Mouse (Mus musculus) heart, embryonic 11.5 days (tissue): ENCODE data around the gene Tmprss6. TPM values are rescaled to one million over a fixed set of nuclear protein-coding genes. Genes with fewer than 3 reads are reported as not detected.

ENCODE experiments used
- ATAC-seq: fragments of 200-750 bp; cut with Nextera tagmentation; replicated peaks from 2 replicates; pipeline ENCODE4 v1.8.0; 2017; ENCODE audit warnings: moderate library complexity; ENCODE audit not compliant: insufficient number of reproducible peaks, low FRiP score, low TSS enrichment
- H3K27ac ChIP-seq: fragments of 300-500 bp; sonication (generic); 2 replicates; pipeline ENCODE4 v1.5.1; 2014; ENCODE audit warnings: mild to moderate bottlenecking, low read depth, low read length
- H3K27me3 ChIP-seq: fragments of 300-500 bp; sonication (generic); 2 replicates; pipeline ENCODE4 v1.6.1; 2014; ENCODE audit warnings: mild to moderate bottlenecking, low read length, mixed read lengths; ENCODE audit not compliant: control insufficient read depth, insufficient read depth
- H3K36me3 ChIP-seq: fragments of 300-500 bp; sonication (generic); 2 replicates; pipeline ENCODE4 v1.6.1; 2014; ENCODE audit warnings: mild to moderate bottlenecking, low read length, moderate library complexity, mixed read lengths; ENCODE audit not compliant: control insufficient read depth, insufficient read depth
- H3K4me1 ChIP-seq: fragments of 300-500 bp; sonication (generic); 2 replicates; pipeline ENCODE4 v1.6.1; 2014; ENCODE audit warnings: low read length; ENCODE audit not compliant: control insufficient read depth, insufficient read depth
- H3K4me2 ChIP-seq: fragments of 300-500 bp; sonication (generic); 2 replicates; pipeline ENCODE4 v1.6.1; 2014; ENCODE audit warnings: mild to moderate bottlenecking, moderate library complexity
- H3K4me3 ChIP-seq: fragments of 300-500 bp; sonication (generic); 2 replicates; pipeline ENCODE4 v1.5.1; 2014; ENCODE audit warnings: low read depth, low read length
- H3K9ac ChIP-seq: fragments of 300-500 bp; sonication (generic); 2 replicates; pipeline ENCODE4 v1.6.1; 2014; ENCODE audit warnings: mild to moderate bottlenecking, low read depth, low read length, moderate library complexity
- H3K9me3 ChIP-seq: fragments of 300-500 bp; sonication (generic); replicated peaks from 2 replicates; pipeline ENCODE4 v1.6.1; 2016; ENCODE audit warnings: low read length; ENCODE audit not compliant: control insufficient read depth
- WGBS: fragments of 180-500 bp; shearing (Covaris S2); extraction: QIAGEN DNeasy Blood & Tissue Kit; methylation state at CpG from one replicate; pipeline ENCODE4 v1.1.7; 2014; ENCODE audit not compliant: insufficient replicate concordance; 5-methylcytosine and 5-hydroxymethylcytosine counted together
- polyA plus RNA-seq: library from polyadenylated mRNA; unstranded; fragments of >200 nt; fragmentation: Nextera tagmentation; extraction: Ambion mirVana; gene quantifications from 2 replicates; pipeline ENCODE4 v1.2.1, GENCODE M21; 2014

Tmprss6 gene
- polyA plus RNA-seq, 1 experiment from 2014 or later, result 0.64 TPM

GRCm38 (mm10) chr15:78491301-78491700 is 22.9 kb upstream of the Tmprss6 start:
- H3K27ac ChIP-seq, result no peak overlapping the region
- no peak overlapping the region for H3K9ac ChIP-seq
- H3K4me2 ChIP-seq, result no peak overlapping the region
- H3K36me3 ChIP-seq, result no peaks in the 10 kb centered on the region
- no peaks in the 10 kb centered on the region for H3K27me3 ChIP-seq
- no peaks in the 10 kb centered on the region for H3K4me1 ChIP-seq
- no peak for ATAC-seq
- 78% methylated on average over 3 of the region's 3 CpGs for WGBS
- H3K9me3 ChIP-seq, result no peaks in the 10 kb centered on the region
- no peak overlapping the region for H3K4me3 ChIP-seq

- WGBS, result 70% methylated on average over 8 of the region's 8 CpGs
- Histone ChIP-seq H3K9ac (no peak overlapping the region), H3K4me1 (no peaks in the 10 kb centered on the region), H3K4me3 (no peak overlapping the region), H3K27ac (no peak overlapping the region), H3K36me3 (no peaks in the 10 kb centered on the region), H3K9me3 (no peaks in the 10 kb centered on the region), H3K4me2 (no peak overlapping the region), H3K27me3 (no peaks in the 10 kb centered on the region; the same call in 1 of the 2 replicates)
- ATAC-seq, result no peak
Observed at GRCm38 (mm10) chr15:78489906-78490305, 21.5 kb upstream of the Tmprss6 start.

- Histone ChIP-seq H3K4me2 (no peak overlapping the region), H3K4me1 (no peaks in the 10 kb centered on the region), H3K4me3 (no peak overlapping the region), H3K27ac (no peak overlapping the region), H3K9ac (no peak overlapping the region), H3K27me3 (no peaks in the 10 kb centered on the region; the same call in 1 of the 2 replicates), H3K9me3 (no peaks in the 10 kb centered on the region), H3K36me3 (no peaks in the 10 kb centered on the region)
- no peak for ATAC-seq
- WGBS, result 83% methylated on average over 3 of the region's 3 CpGs
Observed at GRCm38 (mm10) chr15:78489248-78489647, 20.8 kb upstream of the Tmprss6 start.

- ATAC-seq, result no peak
- 67% methylated on average over 4 of the region's 4 CpGs for WGBS
- Histone ChIP-seq H3K4me3 (no peak overlapping the region), H3K27ac (no peak overlapping the region), H3K36me3 (no peaks in the 10 kb centered on the region), H3K9ac (no peak overlapping the region), H3K4me2 (no peak overlapping the region), H3K4me1 (no peaks in the 10 kb centered on the region), H3K27me3 (no peaks in the 10 kb centered on the region; the same call in 1 of the 2 replicates), H3K9me3 (no peaks in the 10 kb centered on the region)
Observed at GRCm38 (mm10) chr15:78487066-78487465, 18.6 kb upstream of the Tmprss6 start.

DNA sequence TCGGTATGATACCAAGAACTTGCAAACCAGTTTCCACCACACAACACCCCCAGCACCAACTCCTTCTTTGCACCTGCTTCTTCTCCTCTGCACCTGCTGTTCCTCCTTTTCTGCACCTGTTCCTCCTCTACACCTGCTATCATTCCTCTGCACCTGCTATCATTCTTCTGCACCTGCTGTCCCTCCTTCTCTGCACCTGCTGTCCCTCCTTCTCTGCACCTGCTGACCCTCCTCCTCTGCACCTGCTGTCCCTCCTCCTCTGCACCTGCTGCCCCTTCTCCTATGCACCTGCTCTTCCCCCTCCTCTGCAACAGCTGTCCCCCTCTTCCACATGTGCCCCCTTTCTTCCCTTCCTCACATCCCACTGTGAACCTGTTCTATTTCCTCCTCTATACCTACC is 18.1 kb upstream of the Tmprss6 start:
- H3K4me2 ChIP-seq, result no peak overlapping the region
- ATAC-seq, result no peak
- H3K27me3 ChIP-seq, result no peaks in the 10 kb centered on the region; the same call in 1 of the 2 replicates
- no peaks in the 10 kb centered on the region for H3K36me3 ChIP-seq
- H3K27ac ChIP-seq, result no peak overlapping the region
- no peaks in the 10 kb centered on the region for H3K9me3 ChIP-seq
- H3K4me1 ChIP-seq, result no peaks in the 10 kb centered on the region
- H3K4me3 ChIP-seq, result no peak overlapping the region
- no peak overlapping the region for H3K9ac ChIP-seq
- 82% methylated on average over 1 of the region's 1 CpGs for WGBS

GRCm38 (mm10) chr15:78483311-78483710 is 14.9 kb upstream of the Tmprss6 start:
- Histone ChIP-seq H3K9me3 (no peaks in the 10 kb centered on the region), H3K4me1 (no peaks in the 10 kb centered on the region), H3K4me3 (no peak overlapping the region), H3K9ac (no peak overlapping the region), H3K36me3 (no peaks in the 10 kb centered on the region), H3K4me2 (no peak overlapping the region), H3K27me3 (no peaks in the 10 kb centered on the region; the same call in 1 of the 2 replicates), H3K27ac (no peak overlapping the region)
- 75% methylated on average over 4 of the region's 4 CpGs for WGBS
- ATAC-seq, result no peak

- no peaks in the 10 kb centered on the region for H3K4me1 ChIP-seq
- 68% methylated on average over 3 of the region's 3 CpGs for WGBS
- H3K27ac ChIP-seq, result no peak overlapping the region
- H3K27me3 ChIP-seq, result no peaks in the 10 kb centered on the region; the same call in 1 of the 2 replicates
- H3K9ac ChIP-seq, result no peak overlapping the region
- no peaks in the 10 kb centered on the region for H3K9me3 ChIP-seq
- no peak overlapping the region for H3K4me3 ChIP-seq
- no peaks in the 10 kb centered on the region for H3K36me3 ChIP-seq
- H3K4me2 ChIP-seq, result no peak overlapping the region
- no peak for ATAC-seq
Observed at GRCm38 (mm10) chr15:78482518-78482917, 14.1 kb upstream of the Tmprss6 start.

GRCm38 (mm10) chr15:78481448-78482000 is 13.1 kb upstream of the Tmprss6 start:
- no peak for ATAC-seq
- Histone ChIP-seq H3K9me3 (no peaks in the 10 kb centered on the region), H3K27me3 (no peaks in the 10 kb centered on the region; the same call in 1 of the 2 replicates), H3K4me1 (no peaks in the 10 kb centered on the region), H3K4me2 (no peak overlapping the region), H3K4me3 (no peak overlapping the region), H3K27ac (no peak overlapping the region), H3K9ac (no peak overlapping the region), H3K36me3 (no peaks in the 10 kb centered on the region)
- 47% methylated on average over 9 of the region's 9 CpGs for WGBS

GRCm38 (mm10) chr15:78480991-78481390 is 12.6 kb upstream of the Tmprss6 start:
- Histone ChIP-seq H3K9me3 (no peaks in the 10 kb centered on the region), H3K9ac (no peak overlapping the region), H3K4me1 (no peaks in the 10 kb centered on the region; the same call in 1 of the 2 replicates), H3K27ac (no peak overlapping the region), H3K4me3 (no peak overlapping the region), H3K27me3 (no peaks in the 10 kb centered on the region; the same call in 1 of the 2 replicates), H3K36me3 (no peaks in the 10 kb centered on the region), H3K4me2 (no peak overlapping the region)
- 40% methylated on average over 2 of the region's 2 CpGs for WGBS
- no peak for ATAC-seq
